Mouse (Mus musculus) stomach, postnatal 0 days (tissue): ENCODE measurements at regions not wholly inside any gene's neighbourhood (a gene's known extent, or its start where the extent isn't known, plus 50 kb on each side); places are given as distances from the start of the nearest gene placed in this dataset.

ENCODE experiments used
- CTCF ChIP-seq: IDR thresholded peaks from 2 replicates; pipeline ENCODE4 v1.5.1; 2016; ENCODE audit warnings: antibody characterized with exemption, low read depth, mild to moderate bottlenecking, moderate library complexity
- EP300 ChIP-seq: optimal IDR thresholded peaks from 2 replicates; pipeline ENCODE3; 2016; ENCODE audit warnings: antibody characterized with exemption

GRCm38 (mm10) chr5:90107036-90107435 lies 116.8 kb downstream of the Cox18 start:
- no peak for TF ChIP-seq EP300
- TF ChIP-seq CTCF: no peak
